Mouse (Mus musculus) liver, embryonic 15.5 days (tissue): ENCODE data around the gene Cntfr. TPM values are rescaled to one million over a fixed set of nuclear protein-coding genes. Genes with fewer than 3 reads are reported as not detected.

Source experiments
- ATAC-seq: fragments of 200-750 bp; cut with Nextera tagmentation; 2 replicates; pipeline ENCODE4 v1.8.0; 2017; ENCODE audit warnings: moderate number of reproducible peaks, mild to moderate bottlenecking, moderate library complexity; ENCODE audit not compliant: insufficient read depth
- H3K27ac ChIP-seq: fragments of 300-500 bp; sonication (generic); replicated peaks from 2 replicates; pipeline ENCODE4 v1.5.1; 2015; ENCODE audit warnings: mild to moderate bottlenecking, inconsistent platforms
- H3K27me3 ChIP-seq: fragments of 300-500 bp; sonication (generic); 2 replicates; pipeline ENCODE4 v1.6.1; 2015; ENCODE audit warnings: mild to moderate bottlenecking, inconsistent platforms
- H3K36me3 ChIP-seq: fragments of 300-500 bp; sonication (generic); replicated peaks from 2 replicates; pipeline ENCODE4 v1.6.1; 2015; ENCODE audit warnings: moderate library complexity, mild to moderate bottlenecking, inconsistent platforms
- H3K4me1 ChIP-seq: fragments of 300-500 bp; sonication (generic); replicated peaks from 2 replicates; pipeline ENCODE4 v1.6.1; 2015; ENCODE audit warnings: inconsistent platforms
- H3K4me2 ChIP-seq: fragments of 300-500 bp; sonication (generic); 2 replicates; pipeline ENCODE4 v1.6.1; 2015; ENCODE audit warnings: moderate library complexity, mild to moderate bottlenecking, inconsistent platforms
- H3K4me3 ChIP-seq: fragments of 300-500 bp; sonication (generic); replicated peaks from 2 replicates; pipeline ENCODE4 v1.5.1; 2015; ENCODE audit warnings: mild to moderate bottlenecking, inconsistent platforms
- H3K9ac ChIP-seq: fragments of 300-500 bp; sonication (generic); 2 replicates; pipeline ENCODE4 v1.6.1; 2015; ENCODE audit warnings: moderate library complexity, mild to moderate bottlenecking, inconsistent platforms
- H3K9me3 ChIP-seq: fragments of 300-500 bp; sonication (generic); replicated peaks from 2 replicates; pipeline ENCODE4 v1.6.1; 2016; ENCODE audit warnings: inconsistent platforms
- WGBS: fragments of 180-500 bp; shearing (Covaris S2); methylation state at CpG from one replicate; pipeline ENCODE4 v1.1.7; 2015; ENCODE audit warnings: mixed read lengths; ENCODE audit not compliant: insufficient replicate concordance; 5-methylcytosine and 5-hydroxymethylcytosine counted together
- polyA plus RNA-seq: library from polyadenylated mRNA; unstranded; fragments of >200 nt; fragmentation: Nextera tagmentation; extraction: Ambion mirVana; gene quantifications from 2 replicates; pipeline ENCODE4 v1.2.1, GENCODE M21; 2015

Cntfr gene
- polyA plus RNA-seq, 1 experiment from 2014 or later: 0.31 TPM

GRCm38 (mm10) chr4:41609681-41610593 is 87.0 kb downstream of the Cntfr start:
- WGBS: 58% methylated on average over 10 of the region's 10 CpGs
- no peak overlapping the region for H3K4me3 ChIP-seq
- no peak overlapping the region for H3K27ac ChIP-seq
- no peak overlapping the region for H3K9ac ChIP-seq
- H3K36me3 ChIP-seq: no peaks in the 10 kb centered on the region
- no peaks in the 10 kb centered on the region for H3K4me1 ChIP-seq
- H3K9me3 ChIP-seq: no peaks in the 10 kb centered on the region
- no peak overlapping the region for H3K4me2 ChIP-seq
- no peak for ATAC-seq
- H3K27me3 ChIP-seq: no peaks in the 10 kb centered on the region; the same call in 1 of the 2 replicates

Other genes starting within 250 kb of the Cntfr start
- gene Kif24, start 232.2 kb downstream of the Cntfr start, polyA plus RNA-seq: 5.3 and 5.5 TPM in 2 replicates
- gene Nudt2, start 231.9 kb downstream of the Cntfr start, polyA plus RNA-seq: 20.2 and 22.3 TPM in 2 replicates
- gene AI464131, start 194.0 kb downstream of the Cntfr start, polyA plus RNA-seq: 1.3 and 1.5 TPM in 2 replicates
- gene 1110017D15Rik, start 179.8 kb downstream of the Cntfr start, polyA plus RNA-seq: not detected in 2 replicates
- gene Fam219a, start 127.6 kb downstream of the Cntfr start, polyA plus RNA-seq: 0.48 and 0.88 TPM in 2 replicates
- 4.0 and 4.8 TPM in 2 replicates for gene Dnaic1, start 127.3 kb downstream of the Cntfr start, polyA plus RNA-seq
- 2.3 and 3.3 TPM in 2 replicates for gene Enho, start 56.8 kb downstream of the Cntfr start, polyA plus RNA-seq
- gene Il11ra1, start 2.9 kb upstream of the Cntfr start, polyA plus RNA-seq: 36.0 and 43.2 TPM in 2 replicates
- gene Rpp25l, start 16.4 kb upstream of the Cntfr start, polyA plus RNA-seq: 29.8 and 31.9 TPM in 2 replicates
- gene Dctn3, start 26.1 kb upstream of the Cntfr start, polyA plus RNA-seq: 64.1 and 67.2 TPM in 2 replicates
- not detected in 2 replicates for gene Arid3c, start 34.1 kb upstream of the Cntfr start, polyA plus RNA-seq
- gene Galt, start 58.1 kb upstream of the Cntfr start, polyA plus RNA-seq: 29.9 and 36.0 TPM in 2 replicates
- 47.3 and 59.1 TPM in 2 replicates for gene Sigmar1, start 59.1 kb upstream of the Cntfr start, polyA plus RNA-seq
- 7.3 and 8.2 TPM in 2 replicates for gene Ccl27a, start 77.2 kb upstream of the Cntfr start, polyA plus RNA-seq
- not detected in 2 replicates for gene Gm21541, start 206.5 kb upstream of the Cntfr start, polyA plus RNA-seq
- gene Gm20878, start 244.5 kb upstream of the Cntfr start, polyA plus RNA-seq: 0.21 and 0.37 TPM in 2 replicates